Mouse (Mus musculus) intestine, embryonic 16.5 days (tissue): ENCODE data around the gene Srf. TPM values are rescaled to one million over a fixed set of nuclear protein-coding genes. Genes with fewer than 3 reads are reported as not detected.
A peak's percentile ranks its signal among the peaks of the same experiment; 100 is the strongest.
"Not testable (repeated sequence)": the region's sequence is repeated elsewhere in the genome, so short reads cannot be mapped to it uniquely, and the experiment has no call there.

Experiments used
- ATAC-seq: fragments of 200-750 bp; cut with Nextera tagmentation; 2 replicates; pipeline ENCODE4 v1.8.0; 2017; ENCODE audit warnings: moderate TSS enrichment, moderate library complexity
- H3K27ac ChIP-seq: fragments of 300-500 bp; sonication (generic); 2 replicates; pipeline ENCODE4 v1.5.1; 2014; ENCODE audit warnings: mild to moderate bottlenecking, low read length
- H3K27me3 ChIP-seq: fragments of 300-500 bp; sonication (generic); replicated peaks from 2 replicates; pipeline ENCODE4 v1.6.1; 2014; ENCODE audit warnings: low read length, control low read depth, mixed read lengths; ENCODE audit not compliant: control insufficient read depth, insufficient read depth
- H3K36me3 ChIP-seq: fragments of 300-500 bp; sonication (generic); 2 replicates; pipeline ENCODE4 v1.6.1; 2014; ENCODE audit warnings: low read length, control low read depth; ENCODE audit not compliant: control insufficient read depth, insufficient read depth
- H3K4me1 ChIP-seq: fragments of 300-500 bp; sonication (generic); 2 replicates; pipeline ENCODE4 v1.6.1; 2014; ENCODE audit warnings: low read length, control low read depth, mixed read lengths; ENCODE audit not compliant: control insufficient read depth, insufficient read depth
- H3K4me2 ChIP-seq: fragments of 300-500 bp; sonication (generic); 2 replicates; pipeline ENCODE4 v1.6.1; 2014; ENCODE audit warnings: low read depth, low read length, control low read depth
- H3K4me3 ChIP-seq: fragments of 300-500 bp; sonication (generic); 2 replicates; pipeline ENCODE4 v1.5.1; 2014; ENCODE audit warnings: mild to moderate bottlenecking, low read length
- H3K9ac ChIP-seq: fragments of 300-500 bp; sonication (generic); 2 replicates; pipeline ENCODE4 v1.6.1; 2014; ENCODE audit warnings: low read depth, low read length
- H3K9me3 ChIP-seq: fragments of 300-500 bp; sonication (generic); 2 replicates; pipeline ENCODE4 v1.6.1; 2016; ENCODE audit warnings: low read length, control low read depth; ENCODE audit not compliant: control insufficient read depth
- WGBS: fragments of 180-500 bp; shearing (Covaris S2); extraction: QIAGEN DNeasy Blood & Tissue Kit; methylation state at CpG from one replicate; pipeline ENCODE4 v1.1.7; 2014; 5-methylcytosine and 5-hydroxymethylcytosine counted together
- polyA plus RNA-seq: library from polyadenylated mRNA; unstranded; fragments of >200 nt; fragmentation: Nextera tagmentation; extraction: Ambion mirVana; gene quantifications from 2 replicates; pipeline ENCODE4 v1.2.1, GENCODE M21; 2015

Gene Srf
- polyA plus RNA-seq, 1 experiment from 2014 or later = 5.9 TPM

- H3K4me3 ChIP-seq = no peak overlapping the region
- no peaks in the 10 kb centered on the region for H3K4me1 ChIP-seq
- no peaks in the 10 kb centered on the region for H3K27me3 ChIP-seq
- H3K9ac ChIP-seq = no peak overlapping the region
- H3K4me2 ChIP-seq = no peak overlapping the region
- no peaks in the 10 kb centered on the region for H3K9me3 ChIP-seq
- H3K27ac ChIP-seq = no peak overlapping the region
- peaks cover 24% of the 10 kb centered on the region for H3K36me3 ChIP-seq
- no peak for ATAC-seq
- 93% methylated on average over 7 of the region's 7 CpGs for WGBS
Measured at GRCm38 (mm10) chr17:46574535-46574934, 18.6 kb upstream of the Srf start.

GRCm38 (mm10) chr17:46571005-46571404 is 15.0 kb upstream of the Srf start:
- 84% methylated on average over 11 of the region's 11 CpGs for WGBS
- Histone ChIP-seq H3K4me1 (no peaks in the 10 kb centered on the region), H3K9me3 (no peaks in the 10 kb centered on the region), H3K36me3 (peaks cover 17% of the 10 kb centered on the region), H3K4me2 (no peak overlapping the region), H3K27ac (no peak overlapping the region), H3K4me3 (no peak overlapping the region), H3K27me3 (no peaks in the 10 kb centered on the region), H3K9ac (no peak overlapping the region)
- ATAC-seq = no peak

GRCm38 (mm10) chr17:46559146-46559545 is 3.2 kb upstream of the Srf start:
- Histone ChIP-seq H3K4me1 (peaks cover 13% of the 10 kb centered on the region), H3K27me3 (no peaks in the 10 kb centered on the region), H3K9ac (no peak overlapping the region), H3K4me3 (no peak overlapping the region), H3K4me2 (no peak overlapping the region), H3K9me3 (no peaks in the 10 kb centered on the region), H3K36me3 (no peaks in the 10 kb centered on the region), H3K27ac (no peak overlapping the region)
- ATAC-seq = no peak
- WGBS = 87% methylated on average over 6 of the region's 6 CpGs

- Histone ChIP-seq H3K9ac (no peak overlapping the region), H3K36me3 (no peaks in the 10 kb centered on the region), H3K27me3 (no peaks in the 10 kb centered on the region), H3K4me3 (no peak overlapping the region), H3K4me2 (no peak overlapping the region), H3K9me3 (no peaks in the 10 kb centered on the region), H3K27ac (no peak overlapping the region; the same call in 1 of the 2 replicates), H3K4me1 (peaks cover 22% of the 10 kb centered on the region)
- ATAC-seq = no peak
- 81% methylated on average over 5 of the region's 5 CpGs for WGBS
Measured at GRCm38 (mm10) chr17:46558151-46558550, 2.2 kb upstream of the Srf start.

- ATAC-seq, H3K4me3 ChIP-seq, H3K9me3 ChIP-seq, H3K4me2 ChIP-seq, H3K27me3 ChIP-seq, H3K36me3 ChIP-seq: not testable (repeated sequence)
- H3K9ac ChIP-seq = peak overlapping the region; percentile 72; the same call in 1 of the 2 replicates
- peaks cover 26% of the 10 kb centered on the region for H3K4me1 ChIP-seq
- H3K27ac ChIP-seq = peak overlapping the region; percentile 93
Measured at GRCm38 (mm10) chr17:46557321-46557720, 1.3 kb upstream of the Srf start.

GRCm38 (mm10) chr17:46556584-46556945 is 590 bp upstream of the Srf start:
- under 1% methylated on average over 11 of the region's 11 CpGs for WGBS

GRCm38 (mm10) chr17:46554977-46555672 is 850 bp downstream of the Srf start:
- ATAC-seq = no peak
- peak overlapping the region; percentile 100 for H3K9ac ChIP-seq
- no peaks in the 10 kb centered on the region for H3K9me3 ChIP-seq
- H3K27ac ChIP-seq = peak overlapping the region; percentile 92
- no peaks in the 10 kb centered on the region for H3K27me3 ChIP-seq
- H3K4me3 ChIP-seq = peak overlapping the region; percentile 97
- under 1% methylated on average over 70 of the region's 75 CpGs for WGBS
- peaks cover 13% of the 10 kb centered on the region; the same call in 1 of the 2 replicates for H3K36me3 ChIP-seq
- peaks cover 29% of the 10 kb centered on the region for H3K4me1 ChIP-seq
- peak overlapping the region; percentile 82 for H3K4me2 ChIP-seq

More at GRCm38 (mm10) chr17:46556584-46556945, 590 bp upstream of the Srf start:
- Histone ChIP-seq H3K27me3 (no peaks in the 10 kb centered on the region), H3K9ac (peak overlapping the region; percentile 72), H3K9me3 (no peaks in the 10 kb centered on the region), H3K4me3 (peak overlapping the region; percentile 97), H3K27ac (peak overlapping the region; percentile 93), H3K4me2 (peak overlapping the region; percentile 64), H3K4me1 (peaks cover 29% of the 10 kb centered on the region), H3K36me3 (peaks cover 3% of the 10 kb centered on the region; the same call in 1 of the 2 replicates)
- peak; percentile 20 for ATAC-seq

GRCm38 (mm10) chr17:46554646-46554976 is 1.4 kb downstream of the Srf start:
- Histone ChIP-seq H3K4me3 (peak overlapping the region; percentile 97), H3K27me3 (no peaks in the 10 kb centered on the region), H3K9me3 (no peaks in the 10 kb centered on the region), H3K4me2 (peak overlapping the region; percentile 82), H3K4me1 (peaks cover 29% of the 10 kb centered on the region), H3K9ac (peak overlapping the region; percentile 100), H3K27ac (peak overlapping the region; percentile 92), H3K36me3 (peaks cover 13% of the 10 kb centered on the region; the same call in 1 of the 2 replicates)
- no peak for ATAC-seq
- 0% methylated on average over 11 of the region's 11 CpGs for WGBS

- WGBS = 56% methylated on average over 3 of the region's 3 CpGs
Measured at GRCm38 (mm10) chr17:46553926-46554325, 2.0 kb downstream of the Srf start.

GRCm38 (mm10) chr17:46553469-46553868 is 2.5 kb downstream of the Srf start:
- ATAC-seq = no peak
- H3K9me3 ChIP-seq = no peaks in the 10 kb centered on the region
- H3K9ac ChIP-seq = peak overlapping the region; percentile 100
- WGBS = 36% methylated on average over 11 of the region's 11 CpGs
- H3K4me2 ChIP-seq = peak overlapping the region; percentile 82
- H3K36me3 ChIP-seq = peaks cover 22% of the 10 kb centered on the region
- H3K27me3 ChIP-seq = no peaks in the 10 kb centered on the region
- peak overlapping the region; percentile 79 for H3K27ac ChIP-seq
- H3K4me1 ChIP-seq = peaks cover 29% of the 10 kb centered on the region
- peak overlapping the region; percentile 97 for H3K4me3 ChIP-seq

More at GRCm38 (mm10) chr17:46553926-46554325, 2.0 kb downstream of the Srf start:
- Histone ChIP-seq H3K27ac (peak overlapping the region; percentile 79), H3K9me3 (no peaks in the 10 kb centered on the region), H3K36me3 (peaks cover 17% of the 10 kb centered on the region), H3K4me1 (peaks cover 29% of the 10 kb centered on the region), H3K4me3 (peak overlapping the region; percentile 97), H3K4me2 (peak overlapping the region; percentile 82), H3K27me3 (no peaks in the 10 kb centered on the region), H3K9ac (peak overlapping the region; percentile 100)
- ATAC-seq = no peak
